Mouse (Mus musculus) stomach, postnatal 0 days (tissue): ENCODE results near the gene Cyp2r1. TPM values are rescaled to one million over a fixed set of nuclear protein-coding genes. Genes with fewer than 3 reads are reported as not detected.
A peak's percentile ranks its signal among the peaks of the same experiment; 100 is the strongest.
"Not testable (repeated sequence)": the region's sequence is repeated elsewhere in the genome, so short reads cannot be mapped to it uniquely, and the experiment has no call there.

ENCODE experiments used
- ATAC-seq: fragments of 200-750 bp; cut with Nextera tagmentation; 2 replicates; pipeline ENCODE4 v1.8.0; 2017; ENCODE audit not compliant: low FRiP score, low TSS enrichment
- DNase-seq: peaks from one replicate; pipeline ENCODE4 v3.0.0-alpha.2; 2016; ENCODE audit warnings: low spot score
- H3K27ac ChIP-seq: fragments of 300-500 bp; sonication (generic); replicated peaks from 2 replicates; pipeline ENCODE4 v1.5.1; 2014; ENCODE audit warnings: mild to moderate bottlenecking, control low read depth
- H3K27me3 ChIP-seq: fragments of 300-500 bp; sonication (generic); 2 replicates; pipeline ENCODE4 v1.6.1; 2014; ENCODE audit warnings: low read length; ENCODE audit not compliant: control insufficient read depth, insufficient read depth
- H3K36me3 ChIP-seq: fragments of 300-500 bp; sonication (generic); 2 replicates; pipeline ENCODE4 v1.6.1; 2014; ENCODE audit warnings: low read length, mixed read lengths; ENCODE audit not compliant: control insufficient read depth, insufficient read depth
- H3K4me1 ChIP-seq: fragments of 300-500 bp; sonication (generic); replicated peaks from 2 replicates; pipeline ENCODE4 v1.6.1; 2014; ENCODE audit warnings: antibody characterized with exemption; ENCODE audit not compliant: control insufficient read depth, insufficient read depth
- H3K4me2 ChIP-seq: fragments of 300-500 bp; sonication (generic); replicated peaks from 2 replicates; pipeline ENCODE4 v1.6.1; 2014; ENCODE audit warnings: low read depth, mild to moderate bottlenecking, control low read depth, moderate library complexity
- H3K4me3 ChIP-seq: fragments of 300-500 bp; sonication (generic); 2 replicates; pipeline ENCODE4 v1.5.1; 2014; ENCODE audit warnings: low read depth, low read length, control low read depth
- H3K9ac ChIP-seq: fragments of 300-500 bp; sonication (generic); 2 replicates; pipeline ENCODE4 v1.6.1; 2014; ENCODE audit warnings: mild to moderate bottlenecking, low read length, control low read depth, mixed read lengths
- H3K9me3 ChIP-seq: fragments of 300-500 bp; sonication (generic); 2 replicates; pipeline ENCODE4 v1.6.1; 2016; ENCODE audit warnings: low read length; ENCODE audit not compliant: control insufficient read depth
- CTCF ChIP-seq: IDR thresholded peaks from 2 replicates; pipeline ENCODE4 v1.5.1; 2016; ENCODE audit warnings: antibody characterized with exemption, low read depth, mild to moderate bottlenecking, moderate library complexity
- EP300 ChIP-seq: optimal IDR thresholded peaks from 2 replicates; pipeline ENCODE3; 2016; ENCODE audit warnings: antibody characterized with exemption
- WGBS: fragments of 180-500 bp; shearing (Covaris S2); extraction: QIAGEN DNeasy Blood & Tissue Kit; methylation state at CpG from one replicate; pipeline ENCODE4 v1.1.7; 2014; 5-methylcytosine and 5-hydroxymethylcytosine counted together
- polyA plus RNA-seq: library from polyadenylated mRNA; unstranded; fragments of >200 nt; fragmentation: Nextera tagmentation; extraction: Ambion mirVana; gene quantifications from 2 replicates; pipeline ENCODE4 v1.2.1, GENCODE M21; 2015

Cyp2r1 gene
- 3.3 and 3.4 TPM in 2 replicates for polyA plus RNA-seq

DNA sequence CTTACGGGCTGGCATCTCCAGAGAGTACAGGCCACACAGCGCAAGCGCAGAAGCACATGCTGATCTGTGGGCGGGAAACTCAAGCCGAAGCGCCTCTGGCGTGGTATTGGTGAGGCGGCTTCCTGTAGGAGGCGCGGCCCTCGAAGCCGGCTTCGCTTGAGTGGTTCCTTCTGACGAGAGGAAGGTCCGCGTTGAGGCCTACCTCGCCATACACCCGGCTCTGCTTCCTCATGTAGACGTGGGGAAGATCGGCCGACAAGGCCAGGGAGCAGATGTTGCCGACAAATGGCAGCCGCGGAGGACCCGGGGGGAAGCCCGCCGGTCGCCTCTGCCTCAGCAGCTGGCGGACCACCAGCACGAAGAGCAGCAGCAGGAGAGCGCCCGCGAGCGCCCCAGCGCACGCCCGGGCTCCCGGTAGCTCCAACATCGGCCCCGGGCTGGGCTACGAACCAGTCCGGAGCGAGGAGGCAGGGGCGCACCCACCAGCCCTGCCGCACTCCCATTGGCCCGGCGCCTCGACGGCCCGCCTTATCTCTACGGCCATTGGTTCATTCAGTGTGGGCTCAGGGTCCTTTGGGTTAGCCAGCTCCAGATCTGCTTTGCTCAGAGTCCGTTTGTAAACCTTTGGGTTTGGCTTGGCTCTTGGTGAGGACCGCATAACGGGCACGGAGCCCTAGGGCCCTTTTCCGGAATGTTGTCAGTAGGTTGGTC, at the start of gene Cyp2r1:
Cyp2r1 (minus strand) TSS at position 442 of the 711 bp plus-strand sequence.
- H3K4me1 ChIP-seq, result 0 out of 2 replicates have a peak, but pooled peaks cover 2% of the 10 kb centered on the region
- H3K27ac ChIP-seq, result peak within 1 kb of the TSS; percentile 92
- H3K9me3 ChIP-seq, result no peaks in the 10 kb centered on the region
- H3K36me3 ChIP-seq, result no peaks in the 10 kb centered on the region
- TF ChIP-seq CTCF (peak; percentile 66), EP300 (no peak)
- ATAC-seq (peak; percentile 99), DNase-seq (peak; percentile 88)
- WGBS, result 2% methylated on average over 56 of the region's 56 CpGs
- peak within 1 kb of the TSS; percentile 76 for H3K4me2 ChIP-seq
- H3K9ac ChIP-seq, result peak within 1 kb of the TSS; percentile 73
- H3K27me3 ChIP-seq, result no peaks in the 10 kb centered on the region
- H3K4me3 ChIP-seq, result peak within 1 kb of the TSS; percentile 53

DNA sequence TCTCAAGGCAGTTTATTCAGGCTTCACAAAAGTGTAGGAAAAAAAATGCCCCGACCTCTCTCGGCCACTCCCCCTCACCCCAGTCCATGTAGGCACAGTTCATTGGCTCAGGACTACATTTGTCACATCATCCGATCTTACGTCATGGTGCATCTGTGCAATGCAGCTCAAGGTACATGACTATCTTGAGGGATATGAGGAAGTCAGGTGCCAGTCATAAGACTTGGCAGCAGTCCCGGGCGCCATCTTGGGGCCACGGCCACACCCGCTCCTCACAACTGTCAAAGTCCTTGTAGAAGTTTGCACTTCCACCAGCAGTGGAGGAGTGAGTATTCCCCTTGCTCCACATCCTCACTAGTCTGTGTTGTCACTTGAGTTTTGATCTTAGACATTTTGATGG, 31.6 kb upstream of the Cyp2r1 start:
- H3K27ac ChIP-seq, DNase-seq, H3K9ac ChIP-seq, H3K27me3 ChIP-seq, H3K4me1 ChIP-seq, H3K36me3 ChIP-seq, H3K4me2 ChIP-seq, H3K4me3 ChIP-seq, ATAC-seq, H3K9me3 ChIP-seq: not testable (repeated sequence)
- WGBS, result 94% methylated on average over 8 of the region's 8 CpGs

DNA sequence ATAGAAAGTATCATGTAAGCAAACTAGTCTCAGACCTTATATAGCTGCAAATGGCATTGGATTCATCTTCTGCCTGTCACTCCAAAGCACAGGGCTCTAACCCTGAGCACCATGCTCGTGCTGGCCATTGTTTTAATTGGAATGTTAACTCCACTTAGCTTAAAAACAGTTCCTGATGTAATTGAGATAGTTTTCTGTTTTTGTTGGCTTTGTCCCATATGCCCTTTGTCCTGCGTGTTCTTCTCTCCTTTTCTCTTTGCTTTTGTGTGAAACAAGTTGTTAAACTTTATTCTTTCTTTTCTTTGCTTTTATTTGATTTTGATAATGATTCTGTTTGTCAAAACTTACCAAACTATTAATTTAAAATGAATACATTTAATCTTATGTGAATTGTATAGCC, 19.7 kb upstream of the Cyp2r1 start:
- no peak overlapping the region for H3K9ac ChIP-seq
- no peaks in the 10 kb centered on the region for H3K36me3 ChIP-seq
- TF ChIP-seq EP300 (no peak), CTCF (no peak)
- no peak for DNase-seq
- 43% methylated on average over 2 of the region's 2 CpGs for WGBS
- H3K4me3 ChIP-seq, result no peak overlapping the region
- H3K27me3 ChIP-seq, result no peaks in the 10 kb centered on the region
- no peaks in the 10 kb centered on the region for H3K9me3 ChIP-seq
- H3K4me1 ChIP-seq, result no peaks in the 10 kb centered on the region
- no peak overlapping the region for H3K4me2 ChIP-seq
- ATAC-seq, result no peak
- H3K27ac ChIP-seq, result no peak overlapping the region

DNA sequence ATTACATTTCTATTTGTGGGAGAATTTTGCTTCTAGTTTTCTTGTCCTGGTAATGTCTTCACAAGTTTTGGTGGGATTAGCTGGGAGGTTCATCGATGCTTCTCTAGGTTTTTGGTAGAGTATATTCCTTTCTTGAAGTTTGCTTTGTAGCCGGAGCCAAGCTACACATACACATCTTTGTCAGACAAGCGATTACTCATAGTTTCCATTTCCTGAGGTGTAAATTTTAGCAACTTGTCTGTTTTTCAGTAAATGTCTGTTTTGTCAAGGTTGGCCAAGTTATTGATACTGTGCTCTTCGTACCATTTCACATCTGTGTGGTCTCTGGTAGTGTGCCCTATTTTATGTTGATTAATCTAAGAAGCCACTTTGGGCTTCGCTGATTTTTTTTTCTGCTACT, 18.4 kb upstream of the Cyp2r1 start:
- Histone ChIP-seq H3K27ac (no peak overlapping the region), H3K36me3 (no peaks in the 10 kb centered on the region), H3K9ac (no peak overlapping the region), H3K4me1 (no peaks in the 10 kb centered on the region), H3K9me3 (no peaks in the 10 kb centered on the region), H3K27me3 (no peaks in the 10 kb centered on the region), H3K4me2 (no peak overlapping the region), H3K4me3 (no peak overlapping the region)
- 72% methylated on average over 5 of the region's 5 CpGs for WGBS
- ATAC-seq, result no peak
- TF ChIP-seq EP300 (no peak), CTCF (no peak)
- DNase-seq, result no peak

DNA sequence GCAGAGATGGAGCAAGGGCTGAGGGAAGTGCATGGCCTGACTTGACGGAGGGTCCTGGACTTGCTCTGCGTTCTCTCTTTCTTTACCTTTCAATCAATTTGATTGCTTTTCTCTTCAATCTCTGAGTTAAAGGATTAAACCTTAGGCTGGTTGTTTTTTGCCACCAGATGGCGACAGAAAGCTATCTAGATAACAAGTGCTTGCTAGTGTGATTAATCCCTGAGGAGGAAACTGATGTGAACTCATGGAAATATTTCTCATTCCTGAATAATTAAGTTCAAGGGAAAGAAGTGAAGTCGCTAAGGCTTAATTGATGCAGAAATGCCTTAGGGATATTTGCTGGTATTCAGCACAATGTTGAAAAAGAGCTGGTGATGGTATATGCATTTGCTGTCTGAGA, 17.7 kb upstream of the Cyp2r1 start:
- Histone ChIP-seq H3K9me3 (no peaks in the 10 kb centered on the region), H3K4me3 (no peak overlapping the region), H3K4me2 (no peak overlapping the region), H3K9ac (no peak overlapping the region), H3K27me3 (no peaks in the 10 kb centered on the region), H3K36me3 (no peaks in the 10 kb centered on the region), H3K4me1 (no peaks in the 10 kb centered on the region), H3K27ac (no peak overlapping the region)
- DNase-seq (peak; percentile 47), ATAC-seq (no peak)
- TF ChIP-seq CTCF (peak; percentile 86), EP300 (no peak)
- 3% methylated on average over 4 of the region's 4 CpGs for WGBS

DNA sequence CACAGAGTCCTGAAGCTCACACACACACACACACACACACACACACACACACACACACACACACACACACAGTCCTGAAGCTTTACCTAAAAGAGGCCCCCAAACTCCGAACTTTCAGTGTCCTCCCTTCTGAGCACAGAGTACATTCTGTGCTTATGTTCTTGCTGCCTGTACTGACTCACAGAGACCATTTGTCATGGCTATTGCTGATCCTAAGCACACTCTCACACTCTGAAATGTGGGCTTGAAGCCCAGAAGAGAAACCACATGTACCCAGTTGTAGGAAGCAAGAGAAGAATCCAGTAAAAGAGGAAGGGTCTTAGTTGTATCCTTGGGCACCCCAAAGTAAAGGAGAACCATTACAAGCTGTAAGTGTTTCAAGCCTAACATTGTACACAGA, 14.9 kb upstream of the Cyp2r1 start:
- ATAC-seq (peak; percentile 87; the same call in 1 of the 2 replicates), DNase-seq (no peak)
- Histone ChIP-seq H3K27me3 (no peaks in the 10 kb centered on the region), H3K4me2 (no peak overlapping the region), H3K4me3 (no peak overlapping the region), H3K27ac (peak overlapping the region; percentile 53), H3K36me3 (no peaks in the 10 kb centered on the region), H3K4me1 (no peaks in the 10 kb centered on the region), H3K9me3 (no peaks in the 10 kb centered on the region), H3K9ac (no peak overlapping the region)
- TF ChIP-seq CTCF, result no peak
- no peak for TF ChIP-seq EP300
- 48% methylated on average over 1 of the region's 1 CpGs for WGBS
